Mouse (Mus musculus) neural tube, embryonic 14.5 days (tissue): ENCODE data around the gene Top1. TPM values are rescaled to one million over a fixed set of nuclear protein-coding genes. Genes with fewer than 3 reads are reported as not detected.
A peak's percentile ranks its signal among the peaks of the same experiment; 100 is the strongest.

Source experiments
- ATAC-seq: fragments of 200-750 bp; cut with Nextera tagmentation; 2 replicates; pipeline ENCODE4 v1.8.0; 2017; ENCODE audit warnings: low read depth, mild to moderate bottlenecking, moderate TSS enrichment, moderate library complexity
- H3K27ac ChIP-seq: fragments of 300-500 bp; sonication (generic); 2 replicates; pipeline ENCODE4 v1.5.1; 2014; ENCODE audit warnings: low read depth, mild to moderate bottlenecking, control low read depth, low read length, moderate library complexity, mixed read lengths
- H3K27me3 ChIP-seq: fragments of 300-500 bp; sonication (generic); 2 replicates; pipeline ENCODE4 v1.6.1; 2014; ENCODE audit warnings: low read length; ENCODE audit not compliant: control insufficient read depth, insufficient read depth
- H3K36me3 ChIP-seq: fragments of 300-500 bp; sonication (generic); 2 replicates; pipeline ENCODE4 v1.6.1; 2014; ENCODE audit warnings: low read length, mixed read lengths; ENCODE audit not compliant: control insufficient read depth, insufficient read depth
- H3K4me1 ChIP-seq: fragments of 300-500 bp; sonication (generic); 2 replicates; pipeline ENCODE4 v1.6.1; 2014; ENCODE audit warnings: low read length; ENCODE audit not compliant: control insufficient read depth, insufficient read depth
- H3K4me2 ChIP-seq: fragments of 300-500 bp; sonication (generic); 2 replicates; pipeline ENCODE4 v1.6.1; 2014; ENCODE audit warnings: mild to moderate bottlenecking, low read depth, low read length, control low read depth
- H3K4me3 ChIP-seq: fragments of 300-500 bp; sonication (generic); 2 replicates; pipeline ENCODE4 v1.5.1; 2014; ENCODE audit warnings: low read depth, low read length, control low read depth, mixed read lengths
- H3K9ac ChIP-seq: fragments of 300-500 bp; sonication (generic); replicated peaks from 2 replicates; pipeline ENCODE4 v1.6.1; 2014; ENCODE audit warnings: low read depth, mild to moderate bottlenecking, control low read depth, low read length, mixed read lengths
- H3K9me3 ChIP-seq: fragments of 300-500 bp; sonication (generic); 2 replicates; pipeline ENCODE4 v1.6.1; 2016; ENCODE audit warnings: low read length; ENCODE audit not compliant: control insufficient read depth
- WGBS: fragments of 180-500 bp; shearing (Covaris S2); extraction: QIAGEN DNeasy Blood & Tissue Kit; methylation state at CpG from one replicate; pipeline ENCODE4 v1.1.7; 2014; 5-methylcytosine and 5-hydroxymethylcytosine counted together
- polyA plus RNA-seq: library from polyadenylated mRNA; unstranded; fragments of >200 nt; fragmentation: Nextera tagmentation; extraction: Ambion mirVana; gene quantifications from 2 replicates; pipeline ENCODE4 v1.2.1, GENCODE M21; 2014

Top1 gene
- polyA plus RNA-seq, 1 experiment from 2014 or later, result 80.3 TPM

GRCm38 (mm10) chr2:160740521-160741156 lies 95.0 kb downstream of the Top1 start:
- ATAC-seq, result no peak

GRCm38 (mm10) chr2:160741580-160741979 lies 95.9 kb downstream of the Top1 start:
- Histone ChIP-seq H3K4me2 (no peak overlapping the region), H3K27me3 (no peaks in the 10 kb centered on the region), H3K27ac (no peak overlapping the region), H3K36me3 (no peaks in the 10 kb centered on the region; the same call in 1 of the 2 replicates), H3K9ac (no peak overlapping the region), H3K4me1 (peaks cover 35% of the 10 kb centered on the region), H3K9me3 (no peaks in the 10 kb centered on the region), H3K4me3 (no peak overlapping the region)
- no peak for ATAC-seq
- WGBS, result 76% methylated on average over 3 of the region's 3 CpGs

More at GRCm38 (mm10) chr2:160740521-160741156, 95.0 kb downstream of the Top1 start:
- H3K27ac ChIP-seq, result no peak overlapping the region; the same call in 1 of the 2 replicates
- WGBS, result 60% methylated on average over 11 of the region's 11 CpGs
- H3K9ac ChIP-seq, result no peak overlapping the region
- H3K27me3 ChIP-seq, result no peaks in the 10 kb centered on the region
- H3K4me1 ChIP-seq, result peaks cover 35% of the 10 kb centered on the region
- no peaks in the 10 kb centered on the region; the same call in 1 of the 2 replicates for H3K36me3 ChIP-seq
- no peak overlapping the region for H3K4me2 ChIP-seq
- H3K4me3 ChIP-seq, result no peak overlapping the region
- H3K9me3 ChIP-seq, result no peaks in the 10 kb centered on the region

GRCm38 (mm10) chr2:160742161-160742609 lies 96.5 kb downstream of the Top1 start:
- no peak overlapping the region for H3K4me2 ChIP-seq
- no peaks in the 10 kb centered on the region for H3K27me3 ChIP-seq
- H3K4me3 ChIP-seq, result no peak overlapping the region
- H3K9me3 ChIP-seq, result no peaks in the 10 kb centered on the region
- ATAC-seq, result no peak
- peaks cover 35% of the 10 kb centered on the region for H3K4me1 ChIP-seq
- H3K27ac ChIP-seq, result peak overlapping the region; percentile 55
- 83% methylated on average over 1 of the region's 1 CpGs for WGBS
- H3K36me3 ChIP-seq, result peaks cover 5% of the 10 kb centered on the region; the same call in 1 of the 2 replicates
- no peak overlapping the region for H3K9ac ChIP-seq

GRCm38 (mm10) chr2:160744040-160744822 lies 98.5 kb downstream of the Top1 start:
- Histone ChIP-seq H3K9ac (no peak overlapping the region), H3K4me3 (no peak overlapping the region), H3K4me2 (no peak overlapping the region), H3K36me3 (peaks cover 23% of the 10 kb centered on the region), H3K4me1 (peaks cover 24% of the 10 kb centered on the region), H3K9me3 (no peaks in the 10 kb centered on the region), H3K27me3 (no peaks in the 10 kb centered on the region), H3K27ac (no peak overlapping the region)
- no peak for ATAC-seq
- 74% methylated on average over 7 of the region's 7 CpGs for WGBS

- 92% methylated on average over 5 of the region's 5 CpGs for WGBS
- Histone ChIP-seq H3K4me2 (no peak overlapping the region), H3K4me1 (peaks cover 19% of the 10 kb centered on the region; the same call in 1 of the 2 replicates), H3K27ac (no peak overlapping the region), H3K36me3 (peaks cover 23% of the 10 kb centered on the region), H3K4me3 (no peak overlapping the region), H3K9ac (no peak overlapping the region), H3K9me3 (no peaks in the 10 kb centered on the region), H3K27me3 (no peaks in the 10 kb centered on the region)
- ATAC-seq, result no peak
Measured at GRCm38 (mm10) chr2:160744823-160745210, 99.1 kb downstream of the Top1 start.

GRCm38 (mm10) chr2:160745497-160745896 lies 99.8 kb downstream of the Top1 start:
- WGBS, result 87% methylated on average over 1 of the region's 1 CpGs
- Histone ChIP-seq H3K27ac (no peak overlapping the region), H3K9ac (no peak overlapping the region), H3K4me2 (no peak overlapping the region), H3K36me3 (peaks cover 23% of the 10 kb centered on the region), H3K4me1 (peaks cover 17% of the 10 kb centered on the region; the same call in 1 of the 2 replicates), H3K9me3 (no peaks in the 10 kb centered on the region), H3K27me3 (no peaks in the 10 kb centered on the region), H3K4me3 (no peak overlapping the region)
- no peak for ATAC-seq

GRCm38 (mm10) chr2:160746637-160747036 lies 100.9 kb downstream of the Top1 start:
- Histone ChIP-seq H3K4me1 (peaks cover 14% of the 10 kb centered on the region; the same call in 1 of the 2 replicates), H3K36me3 (peaks cover 34% of the 10 kb centered on the region), H3K4me2 (no peak overlapping the region), H3K9ac (no peak overlapping the region), H3K9me3 (no peaks in the 10 kb centered on the region), H3K27ac (no peak overlapping the region), H3K4me3 (no peak overlapping the region), H3K27me3 (no peaks in the 10 kb centered on the region)
- no peak for ATAC-seq
- 98% methylated on average over 5 of the region's 5 CpGs for WGBS

GRCm38 (mm10) chr2:160747075-160747474 lies 101.4 kb downstream of the Top1 start:
- Histone ChIP-seq H3K4me1 (peaks cover 10% of the 10 kb centered on the region; the same call in 1 of the 2 replicates), H3K9me3 (no peaks in the 10 kb centered on the region), H3K4me2 (no peak overlapping the region), H3K9ac (no peak overlapping the region), H3K36me3 (peaks cover 38% of the 10 kb centered on the region), H3K27ac (no peak overlapping the region), H3K27me3 (no peaks in the 10 kb centered on the region), H3K4me3 (no peak overlapping the region)
- 90% methylated on average over 10 of the region's 10 CpGs for WGBS
- no peak for ATAC-seq
